Mouse (Mus musculus): ENCODE measurements around the gene Hic2. TPM values are rescaled to one million over a fixed set of nuclear protein-coding genes. Genes with fewer than 3 reads are reported as not detected.

Hic2 gene
- polyA plus RNA-seq, 2 experiments, result 2.0 TPM

- Histone ChIP-seq H3K9ac (replicated peaks) (peak within 1 kb of the TSS; percentile 49), H3K4me2 (ENCODE audit: low read depth) (peak within 1 kb of the TSS; percentile 91), H3K9me3 (ENCODE audit: control insufficient read depth, low read length) (no peaks in the 10 kb centered on the region), H3K27ac (no peak within 1 kb of the TSS), H3K4me3 (ENCODE audit: insufficient read depth in 1 of 2, low read depth in 2 of 2, low read length in 2 of 2) (peak within 1 kb of the TSS; percentile 55 to 67), H3K36me3 (replicated peaks; ENCODE audit: control insufficient read depth, insufficient read depth, low read depth) (no peaks in the 10 kb centered on the region), H3K4me1 (replicated peaks; ENCODE audit: control insufficient read depth in 2 of 2, insufficient read depth in 2 of 2, low read length in 1 of 2) (peaks cover 3 to 8% of the 10 kb centered on the region in 2 experiments; a peak in 2 of 4 replicates), H3K27me3 (ENCODE audit: control insufficient read depth, insufficient read depth, low read length) (peaks cover 13% of the 10 kb centered on the region)
- no peak for TF ChIP-seq EP300 (IDR thresholded peaks at IDR 0.05; ENCODE audit: low read depth)
- peak; percentile 91 for TF ChIP-seq CTCF (IDR thresholded peaks at IDR 0.05; ENCODE audit: low read depth)
- peak; percentile 61 to 68 (median 66) for DNase-seq (ENCODE audit: low read depth in 3 of 3, low spot score in 3 of 3)
- 1% methylated on average over 85 of the region's 85 CpGs for WGBS (ENCODE audit: insufficient replicate concordance)
- ATAC-seq (ENCODE audit: insufficient read depth), result peak; percentile 66
These were observed 24.7 kb upstream of the Hic2 start, which contains the start of gene Rimbp3 for GRCm38 (mm10) chr16:17208389-17209361. Gene Rimbp3, plus strand, starts transcription at chr16:17208603.

- H3K36me3 ChIP-seq (replicated peaks; ENCODE audit: control insufficient read depth, insufficient read depth, low read depth), result no peaks in the 10 kb centered on the region
- WGBS (ENCODE audit: insufficient replicate concordance), result 2% methylated on average over 37 of the region's 37 CpGs
- peaks cover 3 to 8% of the 10 kb centered on the region in 2 experiments; a peak in 2 of 4 replicates for H3K4me1 ChIP-seq (replicated peaks; ENCODE audit: control insufficient read depth in 2 of 2, insufficient read depth in 2 of 2, low read length in 1 of 2)
- peak overlapping the region; percentile 49 for H3K9ac ChIP-seq (replicated peaks)
- peaks cover 13% of the 10 kb centered on the region for H3K27me3 ChIP-seq (ENCODE audit: control insufficient read depth, insufficient read depth, low read length)
- TF ChIP-seq CTCF (IDR thresholded peaks at IDR 0.05; ENCODE audit: low read depth) (no peak), EP300 (IDR thresholded peaks at IDR 0.05; ENCODE audit: low read depth) (no peak)
- H3K9me3 ChIP-seq (ENCODE audit: control insufficient read depth, low read length), result no peaks in the 10 kb centered on the region
- H3K27ac ChIP-seq, result no peak overlapping the region
- ATAC-seq (ENCODE audit: insufficient read depth), result peak; percentile 45
- H3K4me2 ChIP-seq (ENCODE audit: low read depth), result peak overlapping the region; percentile 91
- DNase-seq (ENCODE audit: low read depth in 3 of 3, low spot score in 3 of 3), result no peak
- peak overlapping the region; percentile 55 to 67 for H3K4me3 ChIP-seq (ENCODE audit: insufficient read depth in 1 of 2, low read depth in 2 of 2, low read length in 2 of 2)
These were observed 23.9 kb upstream of the Hic2 start for GRCm38 (mm10) chr16:17209404-17209960.

- H3K4me2 ChIP-seq (ENCODE audit: low read depth), result peak overlapping the region; percentile 91
- no peak overlapping the region for H3K27ac ChIP-seq
- peaks cover 13% of the 10 kb centered on the region for H3K27me3 ChIP-seq (ENCODE audit: control insufficient read depth, insufficient read depth, low read length)
- H3K4me1 ChIP-seq (replicated peaks; ENCODE audit: control insufficient read depth in 2 of 2, insufficient read depth in 2 of 2, low read length in 1 of 2), result peaks cover 3 to 8% of the 10 kb centered on the region in 2 experiments; a peak in 2 of 4 replicates
- peak overlapping the region; percentile 55 to 67 for H3K4me3 ChIP-seq (ENCODE audit: insufficient read depth in 1 of 2, low read depth in 2 of 2, low read length in 2 of 2)
- TF ChIP-seq EP300 (IDR thresholded peaks at IDR 0.05; ENCODE audit: low read depth) (no peak), CTCF (IDR thresholded peaks at IDR 0.05; ENCODE audit: low read depth) (peak; percentile 97)
- H3K9me3 ChIP-seq (ENCODE audit: control insufficient read depth, low read length), result no peaks in the 10 kb centered on the region
- 11% methylated on average over 48 of the region's 48 CpGs for WGBS (ENCODE audit: insufficient replicate concordance)
- ATAC-seq (ENCODE audit: insufficient read depth) (peak; percentile 82), DNase-seq (ENCODE audit: low read depth in 3 of 3, low spot score in 3 of 3) (peak; percentile 73 to 76 (median 74))
- no peaks in the 10 kb centered on the region for H3K36me3 ChIP-seq (replicated peaks; ENCODE audit: control insufficient read depth, insufficient read depth, low read depth)
- H3K9ac ChIP-seq (replicated peaks), result peak overlapping the region; percentile 49
These were observed 23.2 kb upstream of the Hic2 start for GRCm38 (mm10) chr16:17209981-17210838.

GRCm38 (mm10) chr16:17216934-17217633, 16.3 kb upstream of the Hic2 start:
- TF ChIP-seq EP300 (IDR thresholded peaks at IDR 0.05; ENCODE audit: low read depth), result no peak
- no peak for TF ChIP-seq CTCF (IDR thresholded peaks at IDR 0.05; ENCODE audit: low read depth)
- H3K9ac ChIP-seq (replicated peaks), result no peak overlapping the region
- H3K4me3 ChIP-seq (ENCODE audit: insufficient read depth in 1 of 2, low read depth in 2 of 2, low read length in 2 of 2), result no peak overlapping the region
- no peaks in the 10 kb centered on the region for H3K9me3 ChIP-seq (ENCODE audit: control insufficient read depth, low read length)
- ATAC-seq (ENCODE audit: insufficient read depth) (no peak), DNase-seq (ENCODE audit: low read depth in 3 of 3, low spot score in 3 of 3) (no peak)
- H3K27ac ChIP-seq, result no peak overlapping the region
- 52% methylated on average over 8 of the region's 8 CpGs for WGBS (ENCODE audit: insufficient replicate concordance)
- H3K4me1 ChIP-seq (replicated peaks; ENCODE audit: control insufficient read depth in 2 of 2, insufficient read depth in 2 of 2, low read length in 1 of 2), result peaks cover 12 to 16% of the 10 kb centered on the region in 2 experiments
- no peaks in the 10 kb centered on the region for H3K27me3 ChIP-seq (ENCODE audit: control insufficient read depth, insufficient read depth, low read length)
- no peak overlapping the region for H3K4me2 ChIP-seq (ENCODE audit: low read depth)
- no peaks in the 10 kb centered on the region for H3K36me3 ChIP-seq (replicated peaks; ENCODE audit: control insufficient read depth, insufficient read depth, low read depth)
